Mouse (Mus musculus): Measurements from ENCODE around the gene Atf6. TPM values are rescaled to one million over a fixed set of nuclear protein-coding genes. Genes with fewer than 3 reads are reported as not detected.

The Atf6 gene
- polyA plus RNA-seq, 1 experiment from 2014 or later, result 8.4 TPM

- H3K9ac ChIP-seq (replicated peaks), result no peak overlapping the region
- WGBS, result 84% methylated on average over 1 of the region's 1 CpGs
- no peak overlapping the region for H3K27ac ChIP-seq
- H3K4me1 ChIP-seq (replicated peaks), result 0 out of 2 replicates have a peak, but pooled peaks cover 3% of the 10 kb centered on the region
- H3K27me3 ChIP-seq, result no peaks in the 10 kb centered on the region
- no peak overlapping the region for H3K4me3 ChIP-seq (replicated peaks)
- no peaks in the 10 kb centered on the region for H3K36me3 ChIP-seq
- no peak overlapping the region for H3K4me2 ChIP-seq
- H3K9me3 ChIP-seq, result no peaks in the 10 kb centered on the region
- no peak for ATAC-seq (ENCODE audit: insufficient number of reproducible peaks, insufficient read depth, low FRiP score, low TSS enrichment, low read depth)
Measured at GRCm38 (mm10) chr1:170764798-170765197, 102.8 kb downstream of the Atf6 start.

GRCm38 (mm10) chr1:170761634-170762033, 105.9 kb downstream of the Atf6 start:
- Histone ChIP-seq H3K4me3 (replicated peaks) (no peak overlapping the region), H3K4me2 (no peak overlapping the region), H3K9ac (replicated peaks) (no peak overlapping the region), H3K36me3 (no peaks in the 10 kb centered on the region), H3K4me1 (replicated peaks) (0 out of 2 replicates have a peak, but pooled peaks cover under 1% of the 10 kb centered on the region), H3K9me3 (no peaks in the 10 kb centered on the region), H3K27ac (no peak overlapping the region), H3K27me3 (no peaks in the 10 kb centered on the region)
- ATAC-seq (ENCODE audit: insufficient number of reproducible peaks, insufficient read depth, low FRiP score, low TSS enrichment, low read depth), result no peak
- 100% methylated on average over 1 of the region's 1 CpGs for WGBS

- 85% methylated on average over 5 of the region's 5 CpGs for WGBS
- Histone ChIP-seq H3K36me3 (no peaks in the 10 kb centered on the region), H3K9ac (replicated peaks) (no peak overlapping the region), H3K9me3 (no peaks in the 10 kb centered on the region), H3K27me3 (no peaks in the 10 kb centered on the region), H3K4me3 (replicated peaks) (no peak overlapping the region), H3K4me2 (no peak overlapping the region), H3K4me1 (replicated peaks) (no peaks in the 10 kb centered on the region), H3K27ac (no peak overlapping the region)
- no peak for ATAC-seq (ENCODE audit: insufficient number of reproducible peaks, insufficient read depth, low FRiP score, low TSS enrichment, low read depth)
Measured at GRCm38 (mm10) chr1:170753597-170753996, 114.0 kb downstream of the Atf6 start.

GRCm38 (mm10) chr1:170751797-170752196, 115.8 kb downstream of the Atf6 start:
- no peak overlapping the region for H3K4me2 ChIP-seq
- H3K27me3 ChIP-seq, result no peaks in the 10 kb centered on the region
- H3K27ac ChIP-seq, result no peak overlapping the region
- H3K4me1 ChIP-seq (replicated peaks), result no peaks in the 10 kb centered on the region
- no peaks in the 10 kb centered on the region for H3K9me3 ChIP-seq
- H3K4me3 ChIP-seq (replicated peaks), result no peak overlapping the region
- H3K9ac ChIP-seq (replicated peaks), result no peak overlapping the region
- 94% methylated on average over 7 of the region's 7 CpGs for WGBS
- ATAC-seq (ENCODE audit: insufficient number of reproducible peaks, insufficient read depth, low FRiP score, low TSS enrichment, low read depth), result no peak
- no peaks in the 10 kb centered on the region for H3K36me3 ChIP-seq

GRCm38 (mm10) chr1:170746523-170746922, 121.0 kb downstream of the Atf6 start:
- no peak for ATAC-seq (ENCODE audit: insufficient number of reproducible peaks, insufficient read depth, low FRiP score, low TSS enrichment, low read depth)
- Histone ChIP-seq H3K36me3 (peaks cover 7% of the 10 kb centered on the region; the same call in 1 of the 2 replicates), H3K4me2 (no peak overlapping the region), H3K9ac (replicated peaks) (no peak overlapping the region), H3K27ac (no peak overlapping the region), H3K4me1 (replicated peaks) (no peaks in the 10 kb centered on the region), H3K9me3 (no peaks in the 10 kb centered on the region), H3K27me3 (no peaks in the 10 kb centered on the region), H3K4me3 (replicated peaks) (no peak overlapping the region)
- 93% methylated on average over 5 of the region's 5 CpGs for WGBS

- Histone ChIP-seq H3K4me1 (replicated peaks) (no peaks in the 10 kb centered on the region), H3K27ac (no peak overlapping the region), H3K36me3 (peaks cover 7% of the 10 kb centered on the region; the same call in 1 of the 2 replicates), H3K4me2 (no peak overlapping the region), H3K27me3 (no peaks in the 10 kb centered on the region), H3K4me3 (replicated peaks) (no peak overlapping the region), H3K9ac (replicated peaks) (no peak overlapping the region), H3K9me3 (no peaks in the 10 kb centered on the region)
- 72% methylated on average over 5 of the region's 5 CpGs for WGBS
- ATAC-seq (ENCODE audit: insufficient number of reproducible peaks, insufficient read depth, low FRiP score, low TSS enrichment, low read depth), result no peak
Measured at GRCm38 (mm10) chr1:170741497-170742246, 125.9 kb downstream of the Atf6 start.

GRCm38 (mm10) chr1:170734866-170735265, 132.7 kb downstream of the Atf6 start:
- Histone ChIP-seq H3K9ac (replicated peaks) (no peak overlapping the region), H3K4me3 (replicated peaks) (no peak overlapping the region), H3K4me1 (replicated peaks) (peaks cover 19% of the 10 kb centered on the region), H3K27me3 (no peaks in the 10 kb centered on the region), H3K9me3 (no peaks in the 10 kb centered on the region), H3K36me3 (no peaks in the 10 kb centered on the region), H3K27ac (no peak overlapping the region), H3K4me2 (no peak overlapping the region)
- WGBS, result 92% methylated on average over 3 of the region's 3 CpGs
- ATAC-seq (ENCODE audit: insufficient number of reproducible peaks, insufficient read depth, low FRiP score, low TSS enrichment, low read depth), result no peak

GRCm38 (mm10) chr1:170732596-170732890, 135.0 kb downstream of the Atf6 start:
- no peak overlapping the region for H3K4me3 ChIP-seq (replicated peaks)
- H3K4me1 ChIP-seq (replicated peaks), result peaks cover 25% of the 10 kb centered on the region
- WGBS, result 51% methylated on average over 2 of the region's 2 CpGs
- no peaks in the 10 kb centered on the region for H3K9me3 ChIP-seq
- ATAC-seq (ENCODE audit: insufficient number of reproducible peaks, insufficient read depth, low FRiP score, low TSS enrichment, low read depth), result peak; percentile 81; the same call in 1 of the 2 replicates
- H3K4me2 ChIP-seq, result no peak overlapping the region
- no peak overlapping the region for H3K9ac ChIP-seq (replicated peaks)
- H3K36me3 ChIP-seq, result no peaks in the 10 kb centered on the region
- H3K27me3 ChIP-seq, result no peaks in the 10 kb centered on the region
- H3K27ac ChIP-seq, result peak overlapping the region; percentile 84

- peak; percentile 52; the same call in 1 of the 2 replicates for ATAC-seq (ENCODE audit: insufficient number of reproducible peaks, insufficient read depth, low FRiP score, low TSS enrichment, low read depth)
- H3K4me1 ChIP-seq (replicated peaks), result peaks cover 25% of the 10 kb centered on the region
- no peak overlapping the region for H3K4me2 ChIP-seq
- H3K9ac ChIP-seq (replicated peaks), result no peak overlapping the region
- H3K27me3 ChIP-seq, result no peaks in the 10 kb centered on the region
- H3K27ac ChIP-seq, result peak overlapping the region; percentile 84
- H3K4me3 ChIP-seq (replicated peaks), result no peak overlapping the region
- WGBS, result 72% methylated on average over 11 of the region's 11 CpGs
- no peaks in the 10 kb centered on the region for H3K9me3 ChIP-seq
- no peaks in the 10 kb centered on the region for H3K36me3 ChIP-seq
Measured at GRCm38 (mm10) chr1:170731865-170732595, 135.5 kb downstream of the Atf6 start.

GRCm38 (mm10) chr1:170729267-170729962, 138.2 kb downstream of the Atf6 start:
- no peaks in the 10 kb centered on the region for H3K36me3 ChIP-seq
- no peak for ATAC-seq (ENCODE audit: insufficient number of reproducible peaks, insufficient read depth, low FRiP score, low TSS enrichment, low read depth)
- H3K27ac ChIP-seq, result no peak overlapping the region
- H3K4me1 ChIP-seq (replicated peaks), result peaks cover 25% of the 10 kb centered on the region
- no peaks in the 10 kb centered on the region for H3K27me3 ChIP-seq
- 86% methylated on average over 8 of the region's 8 CpGs for WGBS
- H3K9me3 ChIP-seq, result no peaks in the 10 kb centered on the region
- no peak overlapping the region for H3K4me2 ChIP-seq
- H3K4me3 ChIP-seq (replicated peaks), result no peak overlapping the region
- H3K9ac ChIP-seq (replicated peaks), result no peak overlapping the region

GRCm38 (mm10) chr1:170728524-170728923, 139.0 kb downstream of the Atf6 start:
- H3K27ac ChIP-seq, result no peak overlapping the region
- no peak for ATAC-seq (ENCODE audit: insufficient number of reproducible peaks, insufficient read depth, low FRiP score, low TSS enrichment, low read depth)
- H3K4me2 ChIP-seq, result no peak overlapping the region
- H3K4me1 ChIP-seq (replicated peaks), result peaks cover 25% of the 10 kb centered on the region
- H3K9me3 ChIP-seq, result no peaks in the 10 kb centered on the region
- H3K27me3 ChIP-seq, result no peaks in the 10 kb centered on the region
- H3K36me3 ChIP-seq, result no peaks in the 10 kb centered on the region
- no peak overlapping the region for H3K4me3 ChIP-seq (replicated peaks)
- H3K9ac ChIP-seq (replicated peaks), result no peak overlapping the region
- 73% methylated on average over 6 of the region's 6 CpGs for WGBS
